Mouse (Mus musculus) adrenal gland, postnatal 4 days (tissue): Measurements from ENCODE around the gene Ubxn10. TPM values are rescaled to one million over a fixed set of nuclear protein-coding genes. Genes with fewer than 3 reads are reported as not detected.

Experiments used
- DNase-seq, 2 experiments: peaks; one replicate each; pipeline ENCODE4 v3.0.0; 2021 to 2022; ENCODE audit warnings: low spot score in 2 of 2, mixed read lengths in 2 of 2
- long read RNA-seq, 2 experiments: library from polyadenylated mRNA; stranded (forward); transcript quantifications; one replicate each; pipeline ENCODE4 v2.0.0; 2021
- total RNA-seq, 2 experiments: library from RNA; stranded (reverse); gene quantifications; 2 replicates each; pipeline ENCODE4 v1.2.3; 2021

Ubxn10 gene
- 1 to 10 TPM; 1.8 to 2.4 TPM for total RNA-seq
- long read RNA-seq, experiment 1, partial matches to known transcripts, result 0 of 2 reads
- long read RNA-seq, experiment 1, other reads (novel, unspliced or antisense), result 0 of 2 reads
- long read RNA-seq, experiment 2, partial matches to known transcripts, result 0 of 2 reads
- long read RNA-seq, experiment 2, other reads (novel, unspliced or antisense), result 1 of 2 reads

GRCm38 (mm10) chr4:138737031-138737430 is at the start of gene Ubxn10:
Ubxn10 (minus strand) TSS chr4:138737167.
- no peak for DNase-seq

- DNase-seq, result no peak
Observed at GRCm38 (mm10) chr4:138786141-138786540, 49.2 kb upstream of the Ubxn10 start.

GRCm38 (mm10) chr4:138785721-138786120 is 48.8 kb upstream of the Ubxn10 start:
- no peak for DNase-seq

- DNase-seq, result no peak
Observed at GRCm38 (mm10) chr4:138782098-138782497, 45.1 kb upstream of the Ubxn10 start.

GRCm38 (mm10) chr4:138780300-138780699 is 43.3 kb upstream of the Ubxn10 start:
- DNase-seq, result no peak

GRCm38 (mm10) chr4:138777417-138778407 is 40.7 kb upstream of the Ubxn10 start:
- no peak for DNase-seq

- no peak for DNase-seq
Observed at GRCm38 (mm10) chr4:138775435-138775834, 38.5 kb upstream of the Ubxn10 start, which contains the start of gene Pla2g2d. Pla2g2d (plus strand) TSS chr4:138775735.

GRCm38 (mm10) chr4:138772386-138772785 is 35.4 kb upstream of the Ubxn10 start:
- no peak for DNase-seq

- no peak for DNase-seq
Observed at GRCm38 (mm10) chr4:138771970-138772369, 35.0 kb upstream of the Ubxn10 start.

- DNase-seq, result no peak
Observed at GRCm38 (mm10) chr4:138762266-138762665, 25.3 kb upstream of the Ubxn10 start.

- DNase-seq, result no peak
Observed at GRCm38 (mm10) chr4:138757416-138757815, 20.4 kb upstream of the Ubxn10 start, which contains the start of gene Pla2g2f. Pla2g2f (minus strand) TSS chr4:138757626.

- DNase-seq, result no peak
Observed at GRCm38 (mm10) chr4:138755983-138756382, 19.0 kb upstream of the Ubxn10 start.

- no peak for DNase-seq
Observed at GRCm38 (mm10) chr4:138755439-138755838, 18.5 kb upstream of the Ubxn10 start.

- no peak for DNase-seq
Observed at GRCm38 (mm10) chr4:138754432-138754831, 17.5 kb upstream of the Ubxn10 start.

- DNase-seq, result no peak
Observed at GRCm38 (mm10) chr4:138753608-138754007, 16.6 kb upstream of the Ubxn10 start.

- DNase-seq, result no peak
Observed at GRCm38 (mm10) chr4:138752603-138753002, 15.6 kb upstream of the Ubxn10 start.

- DNase-seq, result no peak
Observed at GRCm38 (mm10) chr4:138748369-138749072, 11.6 kb upstream of the Ubxn10 start.

- DNase-seq, result no peak
Observed at GRCm38 (mm10) chr4:138747851-138748250, 10.9 kb upstream of the Ubxn10 start.

GRCm38 (mm10) chr4:138746866-138747265 is 9.9 kb upstream of the Ubxn10 start:
- no peak for DNase-seq

GRCm38 (mm10) chr4:138745884-138746283 is 8.9 kb upstream of the Ubxn10 start:
- DNase-seq, result no peak

- no peak for DNase-seq
Observed at GRCm38 (mm10) chr4:138739136-138739851, 2.3 kb upstream of the Ubxn10 start.
